Mouse (Mus musculus) intestine, embryonic 14.5 days (tissue): ENCODE measurements around the gene Ets1. TPM values are rescaled to one million over a fixed set of nuclear protein-coding genes. Genes with fewer than 3 reads are reported as not detected.

ENCODE experiments used
- ATAC-seq: fragments of 200-750 bp; cut with Nextera tagmentation; replicated peaks from 2 replicates; pipeline ENCODE4 v1.8.0; 2017; ENCODE audit warnings: low read depth, moderate number of reproducible peaks, moderate TSS enrichment, moderate library complexity; ENCODE audit not compliant: low FRiP score, low TSS enrichment
- DNase-seq: peaks from one replicate; pipeline ENCODE4 v3.0.0-alpha.2; 2018; ENCODE audit warnings: low spot score
- H3K27ac ChIP-seq: fragments of 300-500 bp; sonication (generic); 2 replicates; pipeline ENCODE4 v1.5.1; 2014; ENCODE audit warnings: low read depth, mild to moderate bottlenecking, control low read depth
- H3K27me3 ChIP-seq: fragments of 300-500 bp; sonication (generic); replicated peaks from 2 replicates; pipeline ENCODE4 v1.6.1; 2014; ENCODE audit warnings: low read length, control low read depth; ENCODE audit not compliant: control insufficient read depth, insufficient read depth
- H3K36me3 ChIP-seq: fragments of 300-500 bp; sonication (generic); 2 replicates; pipeline ENCODE4 v1.6.1; 2014; ENCODE audit warnings: low read length, control low read depth; ENCODE audit not compliant: control insufficient read depth, insufficient read depth
- H3K4me1 ChIP-seq: fragments of 300-500 bp; sonication (generic); replicated peaks from 2 replicates; pipeline ENCODE4 v1.6.1; 2014; ENCODE audit warnings: low read length, control low read depth, mixed read lengths; ENCODE audit not compliant: control insufficient read depth, insufficient read depth
- H3K4me2 ChIP-seq: fragments of 300-500 bp; sonication (generic); 2 replicates; pipeline ENCODE4 v1.6.1; 2014; ENCODE audit warnings: low read length
- H3K4me3 ChIP-seq: fragments of 300-500 bp; sonication (generic); 2 replicates; pipeline ENCODE4 v1.5.1; 2014; ENCODE audit warnings: low read depth, low read length, control low read depth, mixed read lengths
- H3K9ac ChIP-seq: fragments of 300-500 bp; sonication (generic); 2 replicates; pipeline ENCODE4 v1.6.1; 2014; ENCODE audit warnings: mild to moderate bottlenecking, low read length
- H3K9me3 ChIP-seq: fragments of 300-500 bp; sonication (generic); 2 replicates; pipeline ENCODE4 v1.6.1; 2016; ENCODE audit warnings: low read length, control low read depth; ENCODE audit not compliant: control insufficient read depth
- WGBS: fragments of 180-500 bp; shearing (Covaris S2); extraction: QIAGEN DNeasy Blood & Tissue Kit; methylation state at CpG from one replicate; pipeline ENCODE4 v1.1.7; 2014; 5-methylcytosine and 5-hydroxymethylcytosine counted together
- polyA plus RNA-seq: library from polyadenylated mRNA; unstranded; fragments of >200 nt; fragmentation: Nextera tagmentation; extraction: Ambion mirVana; gene quantifications from 2 replicates; pipeline ENCODE4 v1.2.1, GENCODE M21; 2014

Ets1 gene
- polyA plus RNA-seq, 1 experiment from 2014 or later, result 46.3 TPM

GRCm38 (mm10) chr9:32746615-32747014 lies 110.6 kb downstream of the Ets1 start:
- ATAC-seq (no peak), DNase-seq (no peak)
- Histone ChIP-seq H3K27me3 (no peaks in the 10 kb centered on the region), H3K4me2 (no peak overlapping the region), H3K36me3 (peaks cover 61% of the 10 kb centered on the region), H3K4me3 (no peak overlapping the region), H3K27ac (no peak overlapping the region), H3K9ac (no peak overlapping the region), H3K4me1 (no peaks in the 10 kb centered on the region; the same call in 1 of the 2 replicates), H3K9me3 (no peaks in the 10 kb centered on the region)
- WGBS, result 80% methylated on average over 6 of the region's 6 CpGs

DNA sequence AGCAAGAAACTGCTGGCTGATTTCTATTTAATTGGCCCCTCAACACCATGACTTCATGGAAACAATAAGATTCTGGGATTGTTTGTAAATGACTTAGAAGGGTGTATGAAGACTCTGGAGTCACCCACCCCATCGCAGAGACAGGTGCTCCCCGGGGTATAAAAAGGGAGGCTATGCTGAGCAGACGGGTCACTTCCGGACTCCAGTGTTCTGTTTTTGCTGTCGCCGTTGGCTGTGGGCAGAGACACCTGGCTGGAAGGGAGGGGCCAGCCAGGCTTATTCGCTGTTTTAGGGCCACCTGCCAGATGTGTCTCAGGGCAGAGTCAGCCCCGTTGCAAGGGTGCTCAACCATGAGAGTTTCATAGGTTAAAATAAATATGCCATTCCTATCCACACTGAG lies 111.6 kb downstream of the Ets1 start:
- H3K4me1 ChIP-seq, result no peaks in the 10 kb centered on the region; the same call in 1 of the 2 replicates
- H3K27ac ChIP-seq, result no peak overlapping the region
- no peak overlapping the region for H3K4me3 ChIP-seq
- ATAC-seq, result no peak
- DNase-seq, result no peak
- no peak overlapping the region for H3K4me2 ChIP-seq
- H3K36me3 ChIP-seq, result peaks cover 68% of the 10 kb centered on the region
- WGBS, result 82% methylated on average over 8 of the region's 8 CpGs
- H3K9ac ChIP-seq, result no peak overlapping the region
- no peaks in the 10 kb centered on the region for H3K27me3 ChIP-seq
- H3K9me3 ChIP-seq, result no peaks in the 10 kb centered on the region

GRCm38 (mm10) chr9:32748552-32748951 lies 112.5 kb downstream of the Ets1 start:
- H3K4me1 ChIP-seq, result no peaks in the 10 kb centered on the region; the same call in 1 of the 2 replicates
- WGBS, result 88% methylated on average over 5 of the region's 5 CpGs
- no peak overlapping the region for H3K9ac ChIP-seq
- H3K36me3 ChIP-seq, result peaks cover 68% of the 10 kb centered on the region
- no peaks in the 10 kb centered on the region for H3K9me3 ChIP-seq
- H3K27ac ChIP-seq, result no peak overlapping the region
- ATAC-seq (no peak), DNase-seq (no peak)
- H3K27me3 ChIP-seq, result no peaks in the 10 kb centered on the region
- H3K4me3 ChIP-seq, result no peak overlapping the region
- no peak overlapping the region for H3K4me2 ChIP-seq

DNA sequence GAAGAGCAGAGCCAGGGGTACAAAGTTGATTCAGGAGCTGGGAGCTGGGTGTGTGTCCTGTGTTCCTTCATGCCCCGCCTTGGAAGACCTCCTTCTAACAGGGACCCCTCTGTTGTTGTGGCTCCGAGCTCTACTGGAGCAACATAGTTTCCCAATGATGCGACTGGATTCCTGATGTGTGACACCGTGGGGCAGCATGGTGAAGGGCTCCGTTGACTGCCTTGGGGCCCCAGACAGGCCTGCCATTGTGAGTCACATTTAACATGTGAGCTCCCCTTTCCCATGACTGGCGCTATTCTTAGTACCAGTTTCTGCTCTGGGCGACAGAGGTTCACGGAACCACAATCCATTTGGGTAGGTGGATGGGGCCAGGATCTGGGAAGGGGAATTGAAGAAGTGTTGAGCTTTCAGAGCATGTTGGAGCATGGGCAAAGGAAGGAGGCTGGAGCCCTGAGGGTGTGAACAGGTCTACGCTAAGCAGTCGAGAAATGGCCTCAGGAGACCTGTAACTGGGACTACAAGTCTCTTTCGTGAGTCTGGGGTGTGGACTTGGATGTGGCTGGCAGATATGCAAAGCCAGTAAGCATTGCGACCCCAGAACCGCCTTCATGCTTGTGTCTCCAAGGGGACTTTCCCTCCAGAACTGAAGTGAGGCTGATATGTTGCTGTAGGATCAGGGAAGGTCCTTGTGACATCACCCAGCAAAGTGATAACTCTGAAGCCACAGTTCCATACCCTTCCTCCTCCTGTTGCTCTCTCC lies 113.9 kb downstream of the Ets1 start:
- no peak overlapping the region for H3K9ac ChIP-seq
- no peaks in the 10 kb centered on the region for H3K27me3 ChIP-seq
- H3K4me2 ChIP-seq, result no peak overlapping the region
- no peak overlapping the region for H3K27ac ChIP-seq
- no peaks in the 10 kb centered on the region for H3K9me3 ChIP-seq
- DNase-seq, result no peak
- peaks cover 68% of the 10 kb centered on the region for H3K36me3 ChIP-seq
- no peak overlapping the region for H3K4me3 ChIP-seq
- 86% methylated on average over 13 of the region's 13 CpGs for WGBS
- H3K4me1 ChIP-seq, result no peaks in the 10 kb centered on the region
- ATAC-seq, result no peak

GRCm38 (mm10) chr9:32752602-32753001 lies 116.6 kb downstream of the Ets1 start:
- ATAC-seq (no peak), DNase-seq (no peak)
- peaks cover 85% of the 10 kb centered on the region for H3K36me3 ChIP-seq
- no peaks in the 10 kb centered on the region for H3K9me3 ChIP-seq
- no peak overlapping the region for H3K27ac ChIP-seq
- H3K9ac ChIP-seq, result no peak overlapping the region
- no peak overlapping the region for H3K4me3 ChIP-seq
- WGBS, result 54% methylated on average over 5 of the region's 5 CpGs
- H3K27me3 ChIP-seq, result no peaks in the 10 kb centered on the region
- H3K4me2 ChIP-seq, result no peak overlapping the region
- no peaks in the 10 kb centered on the region for H3K4me1 ChIP-seq

GRCm38 (mm10) chr9:32754311-32754710 lies 118.3 kb downstream of the Ets1 start:
- no peak overlapping the region for H3K4me3 ChIP-seq
- ATAC-seq (no peak), DNase-seq (no peak)
- WGBS, result 95% methylated on average over 15 of the region's 15 CpGs
- H3K27me3 ChIP-seq, result no peaks in the 10 kb centered on the region
- no peaks in the 10 kb centered on the region for H3K9me3 ChIP-seq
- no peaks in the 10 kb centered on the region for H3K4me1 ChIP-seq
- H3K9ac ChIP-seq, result no peak overlapping the region
- H3K27ac ChIP-seq, result no peak overlapping the region
- no peak overlapping the region for H3K4me2 ChIP-seq
- H3K36me3 ChIP-seq, result peaks cover 77% of the 10 kb centered on the region

- H3K27ac ChIP-seq, result no peak overlapping the region
- no peaks in the 10 kb centered on the region for H3K9me3 ChIP-seq
- H3K27me3 ChIP-seq, result no peaks in the 10 kb centered on the region
- no peaks in the 10 kb centered on the region for H3K4me1 ChIP-seq
- no peak for ATAC-seq
- WGBS, result 76% methylated on average over 2 of the region's 2 CpGs
- no peak overlapping the region for H3K9ac ChIP-seq
- no peak for DNase-seq
- no peak overlapping the region for H3K4me3 ChIP-seq
- H3K4me2 ChIP-seq, result no peak overlapping the region
- H3K36me3 ChIP-seq, result peaks cover 62% of the 10 kb centered on the region
Measured at GRCm38 (mm10) chr9:32756002-32756401, 120.0 kb downstream of the Ets1 start.

DNA sequence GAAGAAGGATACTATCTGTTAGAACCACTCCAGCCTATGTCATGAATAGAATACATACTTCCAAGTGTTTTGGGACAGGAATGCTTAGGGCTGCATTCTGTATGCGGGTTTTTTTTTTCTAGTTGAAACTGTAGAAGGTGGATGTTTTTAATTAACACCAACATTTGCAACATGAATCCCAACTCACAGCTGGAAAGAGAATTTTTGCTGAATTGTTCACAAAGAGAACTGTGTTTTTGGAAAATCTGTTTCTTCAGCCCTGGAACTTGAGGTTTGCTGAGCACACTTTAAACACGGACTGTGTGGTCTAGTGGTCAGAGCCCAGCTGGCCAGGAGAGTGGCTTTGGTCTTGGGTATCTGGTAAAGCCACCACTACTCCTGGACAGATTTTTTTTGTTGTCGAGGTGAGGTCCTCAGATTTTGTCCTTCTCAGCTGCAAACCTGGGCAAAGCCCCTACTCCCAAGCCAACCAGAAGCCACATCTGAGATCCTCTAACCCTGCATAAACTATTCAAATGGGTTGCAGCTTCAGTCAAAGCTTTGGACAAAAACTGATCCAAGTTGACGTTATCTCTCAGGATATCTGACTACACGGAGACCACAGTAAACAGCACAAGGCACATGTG lies 122.4 kb downstream of the Ets1 start:
- Histone ChIP-seq H3K9me3 (no peaks in the 10 kb centered on the region), H3K36me3 (peaks cover 41% of the 10 kb centered on the region), H3K4me1 (no peaks in the 10 kb centered on the region), H3K4me2 (no peak overlapping the region), H3K4me3 (no peak overlapping the region), H3K9ac (no peak overlapping the region), H3K27ac (no peak overlapping the region), H3K27me3 (no peaks in the 10 kb centered on the region)
- ATAC-seq (no peak), DNase-seq (no peak)
- 83% methylated on average over 5 of the region's 5 CpGs for WGBS
